Mouse (Mus musculus) midbrain, postnatal 0 days (tissue): Measurements from ENCODE around the gene Nrip3. TPM values are rescaled to one million over a fixed set of nuclear protein-coding genes. Genes with fewer than 3 reads are reported as not detected.

Experiments
- ATAC-seq: fragments of 200-750 bp; cut with Nextera tagmentation; 2 replicates; pipeline ENCODE4 v1.8.0; 2017; ENCODE audit warnings: moderate number of reproducible peaks, mild to moderate bottlenecking, moderate TSS enrichment, moderate library complexity; ENCODE audit not compliant: low FRiP score
- DNase-seq: peaks from one replicate; pipeline ENCODE4 v3.0.0-alpha.2; 2015; ENCODE audit warnings: low spot score
- H3K27ac ChIP-seq: fragments of 300-500 bp; sonication (generic); 2 replicates; pipeline ENCODE4 v1.5.1; 2014; ENCODE audit warnings: low read depth, mild to moderate bottlenecking, low read length, mixed read lengths
- H3K27me3 ChIP-seq: fragments of 300-500 bp; sonication (generic); 2 replicates; pipeline ENCODE4 v1.6.1; 2014; ENCODE audit warnings: low read length, control low read depth, mixed read lengths; ENCODE audit not compliant: insufficient read depth
- H3K36me3 ChIP-seq: fragments of 300-500 bp; sonication (generic); 2 replicates; pipeline ENCODE4 v1.6.1; 2014; ENCODE audit warnings: low read length, control low read depth, mixed read lengths; ENCODE audit not compliant: insufficient read depth
- H3K4me1 ChIP-seq: fragments of 300-500 bp; sonication (generic); 2 replicates; pipeline ENCODE4 v1.6.1; 2014; ENCODE audit warnings: mild to moderate bottlenecking, control low read depth, antibody characterized with exemption, low read length, mixed read lengths; ENCODE audit not compliant: insufficient read depth
- H3K4me2 ChIP-seq: fragments of 300-500 bp; sonication (generic); 2 replicates; pipeline ENCODE4 v1.6.1; 2014; ENCODE audit warnings: low read depth, mild to moderate bottlenecking, low read length, mixed read lengths; ENCODE audit not compliant: poor library complexity, severe bottlenecking
- H3K4me3 ChIP-seq: fragments of 300-500 bp; sonication (generic); 2 replicates; pipeline ENCODE4 v1.5.1; 2014; ENCODE audit warnings: low read depth, mild to moderate bottlenecking, low read length, moderate library complexity
- H3K9ac ChIP-seq: fragments of 300-500 bp; sonication (generic); replicated peaks from 2 replicates; pipeline ENCODE4 v1.6.1; 2014; ENCODE audit warnings: mild to moderate bottlenecking, low read length, moderate library complexity, mixed read lengths; ENCODE audit not compliant: poor library complexity, severe bottlenecking
- H3K9me3 ChIP-seq: fragments of 300-500 bp; sonication (generic); 2 replicates; pipeline ENCODE4 v1.6.1; 2016; ENCODE audit warnings: low read length, control low read depth
- CTCF ChIP-seq: IDR thresholded peaks from 2 replicates; pipeline ENCODE4 v1.5.1; 2016; ENCODE audit warnings: antibody characterized with exemption, mild to moderate bottlenecking
- WGBS: fragments of 180-500 bp; shearing (Covaris S2); extraction: QIAGEN DNeasy Blood & Tissue Kit; methylation state at CpG from one replicate; pipeline ENCODE4 v1.1.7; 2014; 5-methylcytosine and 5-hydroxymethylcytosine counted together
- polyA plus RNA-seq: library from polyadenylated mRNA; unstranded; fragments of >200 nt; fragmentation: Nextera tagmentation; extraction: Ambion mirVana; gene quantifications from 2 replicates; pipeline ENCODE4 v1.2.1, GENCODE M21; 2015
- total RNA-seq: library from RNA; depleted of rRNA; stranded (reverse); fragments of >200 nt; gene quantifications from 2 replicates; pipeline ENCODE4 v1.2.3, GENCODE M21; 2014; rRNA removed

The Nrip3 gene
- total and polyA plus RNA-seq, 2 experiments from 2014 or later, result 21.7 to 38.5 TPM

GRCm38 (mm10) chr7:109722618-109723017 is 59.2 kb downstream of the Nrip3 start:
- Histone ChIP-seq H3K4me2 (no peak overlapping the region), H3K4me1 (no peaks in the 10 kb centered on the region), H3K9me3 (no peaks in the 10 kb centered on the region), H3K36me3 (no peaks in the 10 kb centered on the region), H3K27me3 (no peaks in the 10 kb centered on the region), H3K4me3 (no peak overlapping the region), H3K9ac (no peak overlapping the region), H3K27ac (no peak overlapping the region)
- DNase-seq (no peak), ATAC-seq (no peak)
- peak; percentile 43 for TF ChIP-seq CTCF
- WGBS, result 99% methylated on average over 2 of the region's 2 CpGs

DNA sequence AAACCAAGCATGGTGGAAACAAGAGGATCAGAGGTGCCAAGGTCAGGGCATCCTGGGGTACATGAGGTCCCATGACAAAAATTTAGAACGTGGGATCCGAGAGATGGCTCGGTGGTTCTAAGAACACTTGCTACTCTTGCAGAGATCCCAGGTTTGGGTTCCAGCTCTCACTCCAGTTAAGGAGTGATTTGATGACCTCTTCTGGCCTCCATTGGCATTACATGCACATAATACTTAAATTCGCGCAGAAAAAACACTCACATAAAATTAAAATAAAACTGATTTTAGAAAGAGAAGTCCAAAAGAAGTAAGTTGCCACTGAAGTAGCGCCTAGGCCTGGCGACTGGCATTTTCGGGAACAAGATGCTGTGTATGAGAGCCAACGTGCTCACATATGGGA is 62.5 kb downstream of the Nrip3 start:
- no peaks in the 10 kb centered on the region for H3K27me3 ChIP-seq
- H3K9ac ChIP-seq, result no peak overlapping the region
- DNase-seq (peak; percentile 72), ATAC-seq (no peak)
- H3K4me1 ChIP-seq, result no peaks in the 10 kb centered on the region
- no peak overlapping the region for H3K27ac ChIP-seq
- 64% methylated on average over 9 of the region's 9 CpGs for WGBS
- no peak overlapping the region for H3K4me2 ChIP-seq
- H3K4me3 ChIP-seq, result no peak overlapping the region
- no peaks in the 10 kb centered on the region for H3K9me3 ChIP-seq
- no peaks in the 10 kb centered on the region for H3K36me3 ChIP-seq
- peak; percentile 74 for TF ChIP-seq CTCF

DNA sequence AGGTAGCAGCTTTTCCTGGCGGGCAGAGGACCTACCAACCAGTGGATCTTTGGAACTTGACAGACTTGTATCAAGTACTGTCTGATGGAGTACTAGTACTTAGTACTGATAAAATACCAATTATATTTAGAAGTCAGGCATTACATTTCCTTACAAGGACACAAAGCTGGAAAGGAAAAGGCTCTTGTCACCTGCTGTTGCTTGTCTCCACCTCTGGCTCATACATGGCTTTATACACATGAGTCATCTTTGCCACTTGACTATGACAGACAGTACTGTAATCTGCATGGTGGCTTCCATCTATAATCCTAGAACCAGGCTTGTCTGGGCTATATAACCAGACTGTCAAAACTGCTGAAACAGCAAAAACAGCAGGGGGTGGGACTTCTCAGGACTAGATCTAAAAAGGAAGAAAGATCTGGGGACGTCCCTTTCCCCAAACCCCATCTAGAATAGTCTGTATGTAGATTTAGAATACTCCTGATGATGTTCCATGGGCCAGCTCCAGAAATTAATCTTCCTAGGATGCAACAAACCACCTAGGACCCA is 68.3 kb downstream of the Nrip3 start:
- TF ChIP-seq CTCF, result no peak
- no peak overlapping the region for H3K4me2 ChIP-seq
- no peaks in the 10 kb centered on the region for H3K27me3 ChIP-seq
- H3K4me1 ChIP-seq, result no peaks in the 10 kb centered on the region
- 87% methylated on average over 2 of the region's 2 CpGs for WGBS
- no peak for ATAC-seq
- H3K9me3 ChIP-seq, result no peaks in the 10 kb centered on the region
- H3K36me3 ChIP-seq, result peaks cover 7% of the 10 kb centered on the region; the same call in 1 of the 2 replicates
- H3K4me3 ChIP-seq, result no peak overlapping the region
- no peak overlapping the region for H3K9ac ChIP-seq
- no peak overlapping the region for H3K27ac ChIP-seq
- DNase-seq, result no peak

GRCm38 (mm10) chr7:109712198-109712597 is 69.6 kb downstream of the Nrip3 start:
- H3K9me3 ChIP-seq, result no peaks in the 10 kb centered on the region
- no peak overlapping the region for H3K9ac ChIP-seq

DNA sequence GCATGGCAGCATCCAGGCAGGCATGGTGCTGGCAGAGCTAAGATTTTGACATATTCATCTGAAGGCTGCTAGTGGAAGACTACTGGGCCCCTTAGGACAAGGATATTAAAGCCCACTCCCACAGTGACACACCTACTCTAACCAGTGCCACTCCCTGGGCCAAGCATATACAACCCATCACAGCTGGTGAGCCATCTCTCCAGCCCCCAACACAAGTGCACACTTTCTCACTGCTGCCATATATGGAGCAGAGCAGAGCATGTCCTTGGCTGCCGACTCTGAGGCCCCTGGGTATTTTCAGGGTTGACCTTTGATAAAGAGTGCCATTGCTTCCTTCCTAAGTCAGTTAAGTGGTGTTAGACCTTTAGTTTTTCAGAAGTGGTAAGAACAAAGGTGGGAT is 71.8 kb downstream of the Nrip3 start:
- Histone ChIP-seq H3K4me3 (no peak overlapping the region), H3K27me3 (no peaks in the 10 kb centered on the region), H3K9me3 (no peaks in the 10 kb centered on the region), H3K27ac (no peak overlapping the region), H3K9ac (no peak overlapping the region), H3K4me2 (no peak overlapping the region), H3K36me3 (peaks cover 7% of the 10 kb centered on the region; the same call in 1 of the 2 replicates), H3K4me1 (no peaks in the 10 kb centered on the region)
- no peak for TF ChIP-seq CTCF
- ATAC-seq (no peak), DNase-seq (no peak)
- 85% methylated on average over 1 of the region's 1 CpGs for WGBS

More at GRCm38 (mm10) chr7:109712198-109712597, 69.6 kb downstream of the Nrip3 start:
- H3K36me3 ChIP-seq, result peaks cover 7% of the 10 kb centered on the region; the same call in 1 of the 2 replicates
- H3K4me2 ChIP-seq, result no peak overlapping the region
- no peaks in the 10 kb centered on the region for H3K4me1 ChIP-seq
- no peaks in the 10 kb centered on the region for H3K27me3 ChIP-seq
- DNase-seq (no peak), ATAC-seq (no peak)
- 94% methylated on average over 7 of the region's 7 CpGs for WGBS
- no peak for TF ChIP-seq CTCF
- H3K4me3 ChIP-seq, result no peak overlapping the region
- H3K27ac ChIP-seq, result no peak overlapping the region

- Histone ChIP-seq H3K27me3 (no peaks in the 10 kb centered on the region), H3K4me2 (no peak overlapping the region), H3K4me1 (no peaks in the 10 kb centered on the region), H3K36me3 (peaks cover 7% of the 10 kb centered on the region; the same call in 1 of the 2 replicates), H3K9me3 (no peaks in the 10 kb centered on the region), H3K9ac (no peak overlapping the region), H3K27ac (no peak overlapping the region), H3K4me3 (no peak overlapping the region)
- no peak for TF ChIP-seq CTCF
- no peak for DNase-seq
- no peak for ATAC-seq
- WGBS, result 84% methylated on average over 3 of the region's 3 CpGs
Observed at GRCm38 (mm10) chr7:109708961-109709382, 72.9 kb downstream of the Nrip3 start.

Other genes starting within 250 kb of the Nrip3 start
- 25.8 and 48.3 TPM in 2 replicates for gene St5, start 78.4 kb downstream of the Nrip3 start, total RNA-seq
- 14.4 and 16.0 TPM in 2 replicates for gene St5, start 78.4 kb downstream of the Nrip3 start, polyA plus RNA-seq
- gene Akip1, start 78.3 kb downstream of the Nrip3 start, total RNA-seq, result 7.3 and 8.2 TPM in 2 replicates
- gene Akip1, start 78.3 kb downstream of the Nrip3 start, polyA plus RNA-seq, result 12.1 and 13.7 TPM in 2 replicates
- gene BC051019, start 58.2 kb downstream of the Nrip3 start, total RNA-seq, result 1.5 TPM in 1 of 2 replicates, not detected in the other
- 0.45 and 0.58 TPM in 2 replicates for gene BC051019, start 58.2 kb downstream of the Nrip3 start, polyA plus RNA-seq
- not detected in 2 replicates for gene Ascl3, start 50.3 kb downstream of the Nrip3 start, total RNA-seq
- gene Ascl3, start 50.3 kb downstream of the Nrip3 start, polyA plus RNA-seq, result 0.23 TPM in 1 of 2 replicates, not detected in the other
- 316 and 407 TPM in 2 replicates for gene Tmem9b, start 29.1 kb downstream of the Nrip3 start, total RNA-seq
- 167 and 169 TPM in 2 replicates for gene Tmem9b, start 29.1 kb downstream of the Nrip3 start, polyA plus RNA-seq
- 3.0 and 4.3 TPM in 2 replicates for gene Scube2, start 83.7 kb upstream of the Nrip3 start, total RNA-seq
- 1.3 and 2.2 TPM in 2 replicates for gene Scube2, start 83.7 kb upstream of the Nrip3 start, polyA plus RNA-seq
- 168 and 185 TPM in 2 replicates for gene Dennd5a, start 178.4 kb upstream of the Nrip3 start, total RNA-seq
- gene Dennd5a, start 178.4 kb upstream of the Nrip3 start, polyA plus RNA-seq, result 25.2 and 28.7 TPM in 2 replicates
- gene Tmem41b, start 204.9 kb upstream of the Nrip3 start, total RNA-seq, result 65.0 and 66.0 TPM in 2 replicates
- gene Tmem41b, start 204.9 kb upstream of the Nrip3 start, polyA plus RNA-seq, result 55.2 and 55.4 TPM in 2 replicates
- gene Ipo7, start 236.2 kb upstream of the Nrip3 start, total RNA-seq, result 88.2 and 103 TPM in 2 replicates
- 26.9 and 27.5 TPM in 2 replicates for gene Ipo7, start 236.2 kb upstream of the Nrip3 start, polyA plus RNA-seq